Mouse (Mus musculus) forebrain, postnatal 0 days (tissue): Measurements from ENCODE around the gene Hcn2. TPM values are rescaled to one million over a fixed set of nuclear protein-coding genes. Genes with fewer than 3 reads are reported as not detected.

Source experiments
- ATAC-seq: fragments of 200-750 bp; cut with Nextera tagmentation; 2 replicates; pipeline ENCODE4 v1.8.0; 2017; ENCODE audit warnings: mild to moderate bottlenecking, moderate library complexity
- DNase-seq: peaks from one replicate; pipeline ENCODE4 v3.0.0-alpha.2; 2015
- H3K27ac ChIP-seq: fragments of 300-500 bp; sonication (generic); 2 replicates; pipeline ENCODE4 v1.5.1; 2014; ENCODE audit warnings: low read depth, mild to moderate bottlenecking, antibody characterized with exemption, low read length, moderate library complexity, mixed read lengths
- H3K27me3 ChIP-seq: fragments of 300-500 bp; sonication (generic); 2 replicates; pipeline ENCODE4 v1.6.1; 2014; ENCODE audit warnings: mild to moderate bottlenecking, low read length, mixed read lengths; ENCODE audit not compliant: insufficient read depth
- H3K36me3 ChIP-seq: fragments of 300-500 bp; sonication (generic); 2 replicates; pipeline ENCODE4 v1.6.1; 2014; ENCODE audit warnings: mild to moderate bottlenecking, moderate library complexity; ENCODE audit not compliant: insufficient read depth
- H3K4me1 ChIP-seq: fragments of 300-500 bp; sonication (generic); 2 replicates; pipeline ENCODE4 v1.6.1; 2014; ENCODE audit warnings: antibody characterized with exemption; ENCODE audit not compliant: insufficient read depth
- H3K4me2 ChIP-seq: fragments of 300-500 bp; sonication (generic); 2 replicates; pipeline ENCODE4 v1.6.1; 2014; ENCODE audit warnings: low read depth, mild to moderate bottlenecking, moderate library complexity
- H3K4me3 ChIP-seq: fragments of 300-500 bp; sonication (generic); 2 replicates; pipeline ENCODE4 v1.5.1; 2014; ENCODE audit warnings: low read depth, low read length, mixed read lengths
- H3K9ac ChIP-seq: fragments of 300-500 bp; sonication (generic); 2 replicates; pipeline ENCODE4 v1.6.1; 2014; ENCODE audit warnings: mild to moderate bottlenecking
- H3K9me3 ChIP-seq: fragments of 300-500 bp; sonication (generic); 2 replicates; pipeline ENCODE4 v1.6.1; 2016; ENCODE audit warnings: low read length
- CTCF ChIP-seq: sonication (generic); IDR thresholded peaks from 2 replicates; pipeline ENCODE4 v1.5.1; 2016; ENCODE audit warnings: antibody characterized with exemption, control low read depth, low read depth
- WGBS: fragments of 180-500 bp; shearing (Covaris S2); extraction: QIAGEN DNeasy Blood & Tissue Kit; methylation state at CpG from one replicate; pipeline ENCODE4 v1.1.7; 2014; 5-methylcytosine and 5-hydroxymethylcytosine counted together
- polyA plus RNA-seq: library from polyadenylated mRNA; unstranded; fragments of >200 nt; fragmentation: Nextera tagmentation; extraction: Ambion mirVana; gene quantifications from 2 replicates; pipeline ENCODE4 v1.2.1, GENCODE M21; 2015
- total RNA-seq: library from RNA; depleted of rRNA; stranded (reverse); fragments of >200 nt; gene quantifications from 2 replicates; pipeline ENCODE4 v1.2.3, GENCODE M21; 2014

Hcn2 gene
- total and polyA plus RNA-seq, 2 experiments from 2014 or later: 4.7 to 34.5 TPM

- H3K9me3 ChIP-seq: no peaks in the 10 kb centered on the region
- TF ChIP-seq CTCF: no peak
- peak overlapping the region; percentile 90 for H3K4me2 ChIP-seq
- ATAC-seq (no peak), DNase-seq (no peak)
- H3K27ac ChIP-seq: peak overlapping the region; percentile 81
- peaks cover 30% of the 10 kb centered on the region for H3K36me3 ChIP-seq
- peak overlapping the region; percentile 82 for H3K9ac ChIP-seq
- 0% methylated on average over 10 of the region's 10 CpGs for WGBS
- H3K4me1 ChIP-seq: peaks cover 15% of the 10 kb centered on the region; the same call in 1 of the 2 replicates
- H3K4me3 ChIP-seq: peak overlapping the region; percentile 70
- H3K27me3 ChIP-seq: no peaks in the 10 kb centered on the region
These were observed 33.9 kb upstream of the Hcn2 start for GRCm38 (mm10) chr10:79682551-79682915.

- Histone ChIP-seq H3K4me1 (peaks cover 15% of the 10 kb centered on the region; the same call in 1 of the 2 replicates), H3K27ac (peak overlapping the region; percentile 81), H3K27me3 (no peaks in the 10 kb centered on the region), H3K4me3 (peak overlapping the region; percentile 70), H3K9me3 (no peaks in the 10 kb centered on the region), H3K36me3 (peaks cover 36% of the 10 kb centered on the region), H3K4me2 (peak overlapping the region; percentile 90), H3K9ac (peak overlapping the region; percentile 82)
- peak; percentile 63 for TF ChIP-seq CTCF
- DNase-seq (peak; percentile 50), ATAC-seq (no peak)
- WGBS: 6% methylated on average over 10 of the region's 10 CpGs
These were observed 33.4 kb upstream of the Hcn2 start for GRCm38 (mm10) chr10:79682916-79683582.

- no peak overlapping the region for H3K27ac ChIP-seq
These were observed 32.5 kb upstream of the Hcn2 start for GRCm38 (mm10) chr10:79683726-79684640.

GRCm38 (mm10) chr10:79684770-79685600 is 31.4 kb upstream of the Hcn2 start:
- no peaks in the 10 kb centered on the region for H3K9me3 ChIP-seq
- ATAC-seq (no peak), DNase-seq (no peak)
- H3K27me3 ChIP-seq: no peaks in the 10 kb centered on the region
- WGBS: 94% methylated on average over 25 of the region's 25 CpGs
- no peak overlapping the region for H3K27ac ChIP-seq
- H3K4me1 ChIP-seq: peaks cover 15% of the 10 kb centered on the region; the same call in 1 of the 2 replicates
- no peak for TF ChIP-seq CTCF
- H3K9ac ChIP-seq: no peak overlapping the region
- no peak overlapping the region for H3K4me2 ChIP-seq
- peaks cover 53% of the 10 kb centered on the region for H3K36me3 ChIP-seq
- no peak overlapping the region for H3K4me3 ChIP-seq

More at GRCm38 (mm10) chr10:79683726-79684640, 32.5 kb upstream of the Hcn2 start:
- Histone ChIP-seq H3K4me2 (peak overlapping the region; percentile 90), H3K36me3 (peaks cover 45% of the 10 kb centered on the region), H3K9me3 (no peaks in the 10 kb centered on the region), H3K4me1 (peaks cover 15% of the 10 kb centered on the region; the same call in 1 of the 2 replicates), H3K27me3 (no peaks in the 10 kb centered on the region), H3K4me3 (peak overlapping the region; percentile 70), H3K9ac (peak overlapping the region; percentile 82; the same call in 1 of the 2 replicates)
- 92% methylated on average over 6 of the region's 6 CpGs for WGBS
- no peak for DNase-seq
- ATAC-seq: no peak
- TF ChIP-seq CTCF: no peak

GRCm38 (mm10) chr10:79686219-79686618 is 30.2 kb upstream of the Hcn2 start:
- no peak overlapping the region for H3K4me2 ChIP-seq
- no peak for TF ChIP-seq CTCF
- DNase-seq (no peak), ATAC-seq (no peak)
- H3K4me1 ChIP-seq: peaks cover 11% of the 10 kb centered on the region; the same call in 1 of the 2 replicates
- WGBS: 83% methylated on average over 2 of the region's 2 CpGs
- H3K27me3 ChIP-seq: no peaks in the 10 kb centered on the region
- no peak overlapping the region for H3K27ac ChIP-seq
- no peak overlapping the region for H3K4me3 ChIP-seq
- peaks cover 54% of the 10 kb centered on the region for H3K36me3 ChIP-seq
- H3K9me3 ChIP-seq: no peaks in the 10 kb centered on the region
- H3K9ac ChIP-seq: no peak overlapping the region

- Histone ChIP-seq H3K9ac (no peak overlapping the region), H3K4me1 (0 out of 2 replicates have a peak, but pooled peaks cover 11% of the 10 kb centered on the region), H3K27ac (no peak overlapping the region), H3K36me3 (peaks cover 54% of the 10 kb centered on the region), H3K27me3 (no peaks in the 10 kb centered on the region), H3K4me3 (no peak overlapping the region), H3K9me3 (no peaks in the 10 kb centered on the region), H3K4me2 (no peak overlapping the region)
- TF ChIP-seq CTCF: no peak
- DNase-seq: no peak
- ATAC-seq: no peak
- 96% methylated on average over 1 of the region's 1 CpGs for WGBS
These were observed 29.7 kb upstream of the Hcn2 start for GRCm38 (mm10) chr10:79686691-79687090.
